Mouse (Mus musculus): ENCODE data around the gene Rfx4. TPM values are rescaled to one million over a fixed set of nuclear protein-coding genes. Genes with fewer than 3 reads are reported as not detected.

Rfx4 gene
- polyA plus RNA-seq, 1 experiment: not detected

GRCm38 (mm10) chr10:84948970-84949683, 193.3 kb downstream of the Rfx4 start:
- Histone ChIP-seq H3ac (ENCODE audit: control insufficient read depth, insufficient read length, low read depth) (no peak overlapping the region), H3K4me3 (ENCODE audit: insufficient read depth, poor library complexity, severe bottlenecking) (no peak overlapping the region), H3K79me3 (ENCODE audit: low read depth) (peaks cover 11% of the 10 kb centered on the region), H3K36me3 (ENCODE audit: control insufficient read depth, insufficient read depth) (peaks cover 42% of the 10 kb centered on the region), H3K27me3 (ENCODE audit: control insufficient read depth, insufficient read depth, insufficient read length) (no peaks in the 10 kb centered on the region), H3K79me2 (ENCODE audit: control insufficient read depth, insufficient read depth) (peaks cover 31% of the 10 kb centered on the region)
- TF ChIP-seq MAX (IDR thresholded peaks at IDR 0.05) (no peak), CEBPB (IDR thresholded peaks at IDR 0.05; ENCODE audit: low read depth) (no peak), CTCF (IDR thresholded peaks at IDR 0.05; ENCODE audit: control insufficient read depth, insufficient read depth, insufficient read length) (no peak), MYOG (IDR thresholded peaks at IDR 0.05; ENCODE audit: control insufficient read depth, extremely low read depth, insufficient read length) (no peak), USF1 (IDR thresholded peaks at IDR 0.05; ENCODE audit: low read depth) (no peak), MYOD1 (IDR thresholded peaks at IDR 0.05; ENCODE audit: control insufficient read depth, insufficient read length, low read depth) (no peak), FOSL1 (IDR thresholded peaks at IDR 0.05; ENCODE audit: insufficient read depth, low read length, poor library complexity, severe bottlenecking) (no peak)

DNA sequence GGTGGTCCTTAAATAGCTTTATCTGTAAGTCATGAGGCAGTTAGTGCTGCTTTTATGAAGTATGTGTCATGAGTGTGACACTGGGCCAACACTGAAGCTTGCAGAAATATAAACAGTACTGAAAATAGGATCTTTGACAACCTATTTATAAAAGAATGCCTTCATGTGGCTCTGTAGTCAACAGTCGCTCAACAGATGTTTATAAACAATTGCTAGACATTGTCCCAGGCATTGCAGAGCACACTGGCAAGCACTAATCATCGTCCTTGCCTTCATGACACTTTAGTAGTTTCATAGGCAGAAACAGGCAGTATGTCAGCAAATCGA, 193.8 kb downstream of the Rfx4 start:
- TF ChIP-seq MAX (IDR thresholded peaks at IDR 0.05): no peak
- TF ChIP-seq USF1 (IDR thresholded peaks at IDR 0.05; ENCODE audit: low read depth): no peak
- TF ChIP-seq CEBPB (IDR thresholded peaks at IDR 0.05; ENCODE audit: low read depth): no peak
- TF ChIP-seq CTCF (IDR thresholded peaks at IDR 0.05; ENCODE audit: control insufficient read depth, insufficient read depth, insufficient read length): no peak
- no peak for TF ChIP-seq FOSL1 (IDR thresholded peaks at IDR 0.05; ENCODE audit: insufficient read depth, low read length, poor library complexity, severe bottlenecking)
- TF ChIP-seq MYOG (IDR thresholded peaks at IDR 0.05; ENCODE audit: control insufficient read depth, extremely low read depth, insufficient read length): no peak
- no peak for TF ChIP-seq MYOD1 (IDR thresholded peaks at IDR 0.05; ENCODE audit: control insufficient read depth, insufficient read length, low read depth)
- Histone ChIP-seq H3ac (ENCODE audit: control insufficient read depth, insufficient read length, low read depth) (no peak overlapping the region), H3K79me2 (ENCODE audit: control insufficient read depth, insufficient read depth) (peaks cover 30% of the 10 kb centered on the region), H3K79me3 (ENCODE audit: low read depth) (peaks cover 15% of the 10 kb centered on the region), H3K4me3 (ENCODE audit: insufficient read depth, poor library complexity, severe bottlenecking) (no peak overlapping the region), H3K27me3 (ENCODE audit: control insufficient read depth, insufficient read depth, insufficient read length) (no peaks in the 10 kb centered on the region), H3K36me3 (ENCODE audit: control insufficient read depth, insufficient read depth) (peaks cover 38% of the 10 kb centered on the region)

DNA sequence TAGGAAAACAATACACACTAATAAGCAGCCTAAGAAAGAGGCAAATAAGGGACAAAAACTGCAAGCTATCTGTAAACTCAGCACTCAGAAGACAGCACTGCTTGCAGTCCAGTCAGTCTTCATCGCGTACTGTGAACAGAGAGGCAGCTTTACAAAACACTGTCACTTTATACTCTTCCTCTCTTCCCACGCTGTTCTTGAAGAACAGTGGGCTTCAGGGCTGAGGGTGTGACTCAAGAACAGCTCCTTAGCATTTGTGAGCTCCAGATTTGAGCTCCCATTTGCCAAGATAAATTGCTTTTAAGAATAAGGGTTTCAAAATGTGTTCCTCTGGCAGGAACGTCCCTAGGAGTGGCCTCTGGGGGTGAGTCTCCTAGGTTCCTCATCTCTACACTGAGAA, 194.5 kb downstream of the Rfx4 start:
- Histone ChIP-seq H3K79me2 (ENCODE audit: control insufficient read depth, insufficient read depth) (peaks cover 30% of the 10 kb centered on the region), H3K27me3 (ENCODE audit: control insufficient read depth, insufficient read depth, insufficient read length) (no peaks in the 10 kb centered on the region), H3K4me3 (ENCODE audit: insufficient read depth, poor library complexity, severe bottlenecking) (no peak overlapping the region), H3ac (ENCODE audit: control insufficient read depth, insufficient read length, low read depth) (no peak overlapping the region), H3K79me3 (ENCODE audit: low read depth) (peaks cover 13% of the 10 kb centered on the region), H3K36me3 (ENCODE audit: control insufficient read depth, insufficient read depth) (peaks cover 37% of the 10 kb centered on the region)
- TF ChIP-seq USF1 (IDR thresholded peaks at IDR 0.05; ENCODE audit: low read depth) (no peak), MYOD1 (IDR thresholded peaks at IDR 0.05; ENCODE audit: control insufficient read depth, insufficient read length, low read depth) (no peak), CTCF (IDR thresholded peaks at IDR 0.05; ENCODE audit: control insufficient read depth, insufficient read depth, insufficient read length) (no peak), MAX (IDR thresholded peaks at IDR 0.05) (no peak), MYOG (IDR thresholded peaks at IDR 0.05; ENCODE audit: control insufficient read depth, extremely low read depth, insufficient read length) (no peak), FOSL1 (IDR thresholded peaks at IDR 0.05; ENCODE audit: insufficient read depth, low read length, poor library complexity, severe bottlenecking) (no peak), CEBPB (IDR thresholded peaks at IDR 0.05; ENCODE audit: low read depth) (no peak)

- no peak overlapping the region for H3K4me3 ChIP-seq (ENCODE audit: insufficient read depth, poor library complexity, severe bottlenecking)
- TF ChIP-seq FOSL1 (IDR thresholded peaks at IDR 0.05; ENCODE audit: insufficient read depth, low read length, poor library complexity, severe bottlenecking): no peak
- no peak for TF ChIP-seq MAX (IDR thresholded peaks at IDR 0.05)
- no peak for TF ChIP-seq CEBPB (IDR thresholded peaks at IDR 0.05; ENCODE audit: low read depth)
- no peak for TF ChIP-seq CTCF (IDR thresholded peaks at IDR 0.05; ENCODE audit: control insufficient read depth, insufficient read depth, insufficient read length)
- TF ChIP-seq MYOG (IDR thresholded peaks at IDR 0.05; ENCODE audit: control insufficient read depth, extremely low read depth, insufficient read length): no peak
- no peak for TF ChIP-seq MYOD1 (IDR thresholded peaks at IDR 0.05; ENCODE audit: control insufficient read depth, insufficient read length, low read depth)
- no peak for TF ChIP-seq USF1 (IDR thresholded peaks at IDR 0.05; ENCODE audit: low read depth)
These were observed 198.4 kb downstream of the Rfx4 start for GRCm38 (mm10) chr10:84954236-84954635.

More at GRCm38 (mm10) chr10:84954236-84954635, 198.4 kb downstream of the Rfx4 start:
- Histone ChIP-seq H3ac (ENCODE audit: control insufficient read depth, insufficient read length, low read depth) (no peak overlapping the region), H3K79me2 (ENCODE audit: control insufficient read depth, insufficient read depth) (peaks cover 31% of the 10 kb centered on the region), H3K27me3 (ENCODE audit: control insufficient read depth, insufficient read depth, insufficient read length) (no peaks in the 10 kb centered on the region), H3K79me3 (ENCODE audit: low read depth) (peaks cover 5% of the 10 kb centered on the region), H3K36me3 (ENCODE audit: control insufficient read depth, insufficient read depth) (peaks cover 19% of the 10 kb centered on the region)

Other genes starting within 250 kb of the Rfx4 start
- 106 TPM for gene Ckap4, start 222.0 kb upstream of the Rfx4 start, polyA plus RNA-seq (2012; fragmentation: generic; extraction: Trizol)
- 0.91 TPM for gene Tcp11l2, start 179.4 kb upstream of the Rfx4 start, polyA plus RNA-seq (2012; fragmentation: generic; extraction: Trizol)
- gene Polr3b, start 133.8 kb upstream of the Rfx4 start, polyA plus RNA-seq (2012; fragmentation: generic; extraction: Trizol): 9.5 TPM
- gene Ric8b, start 161.6 kb downstream of the Rfx4 start, polyA plus RNA-seq (2012; fragmentation: generic; extraction: Trizol): 6.4 TPM

Data from C2C12 (cell line).